Mouse (Mus musculus): ENCODE measurements at regions not wholly inside any gene's neighbourhood (a gene's known extent, or its start where the extent isn't known, plus 50 kb on each side); places are given as distances from the start of the nearest gene placed in this dataset.
A peak's percentile ranks its signal among the peaks of the same experiment; 100 is the strongest.

DNA sequence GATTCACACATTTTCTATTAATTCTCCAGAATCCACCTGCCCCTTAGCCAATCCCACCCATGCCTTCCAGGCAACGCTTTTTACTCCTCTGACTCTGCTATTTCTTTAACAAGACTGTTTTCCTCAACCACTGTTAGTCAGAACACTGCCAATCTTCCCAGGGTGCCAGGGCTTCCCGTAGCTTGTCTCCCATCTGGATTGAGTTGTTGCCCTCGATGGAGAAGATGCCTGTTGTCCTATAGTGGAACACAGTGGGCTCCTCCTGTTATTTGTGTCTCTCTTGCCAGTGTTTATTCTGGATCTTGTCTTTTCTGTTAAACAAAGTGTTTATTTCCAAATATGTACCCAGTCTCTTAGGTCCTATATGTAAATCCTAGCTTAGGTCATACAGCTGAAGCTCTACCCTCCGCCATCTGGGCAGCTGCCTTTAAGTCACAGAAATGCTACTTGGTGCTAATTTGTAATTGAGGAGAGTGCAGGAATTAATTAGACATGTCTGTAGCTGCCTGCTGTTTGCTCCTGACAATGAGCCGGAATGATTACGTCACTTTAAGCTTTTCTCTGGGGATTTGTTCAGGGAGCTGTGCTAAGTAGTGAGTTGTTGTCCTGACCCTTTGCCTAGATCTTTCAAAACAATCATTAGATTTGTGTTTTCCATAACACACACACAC, 115.3 kb upstream of the Xpo1 start:
- intact Hi-C loops (cut with DNase I): no loop called here

GRCm38 (mm10) chr11:23141100-23141837, 114.6 kb upstream of the Xpo1 start:
- TF ChIP-seq CTCF (IDR thresholded peaks at IDR 0.05): no peak
- intact Hi-C loops (cut with DNase I): no loop called here
- Histone ChIP-seq H3K4me3 (no peak overlapping the region), H3K27ac (no peak overlapping the region)
- DNase-seq (ENCODE audit: extremely low spot score in 1 of 2, low spot score in 2 of 2): no peak

More for the DNA sequence above, 115.3 kb upstream of the Xpo1 start:
- no peak overlapping the region for H3K4me3 ChIP-seq
- no peak overlapping the region for H3K27ac ChIP-seq
- TF ChIP-seq CTCF (IDR thresholded peaks at IDR 0.05): no peak
- DNase-seq (ENCODE audit: extremely low spot score in 1 of 2, low spot score in 2 of 2): no peak

- Histone ChIP-seq H3K27ac (no peak overlapping the region), H3K4me3 (no peak overlapping the region)
- no peak for TF ChIP-seq CTCF (IDR thresholded peaks at IDR 0.05)
- no peak for DNase-seq (ENCODE audit: extremely low spot score in 1 of 2, low spot score in 2 of 2)
- intact Hi-C loops (cut with DNase I): loop anchor here (2.0 to 5.0 kb wide), 2 partner anchors 109 to 125 kb away; partner anchors contain the start of gene Xpo1
Observed at GRCm38 (mm10) chr11:23148048-23148596, 107.7 kb upstream of the Xpo1 start.

DNA sequence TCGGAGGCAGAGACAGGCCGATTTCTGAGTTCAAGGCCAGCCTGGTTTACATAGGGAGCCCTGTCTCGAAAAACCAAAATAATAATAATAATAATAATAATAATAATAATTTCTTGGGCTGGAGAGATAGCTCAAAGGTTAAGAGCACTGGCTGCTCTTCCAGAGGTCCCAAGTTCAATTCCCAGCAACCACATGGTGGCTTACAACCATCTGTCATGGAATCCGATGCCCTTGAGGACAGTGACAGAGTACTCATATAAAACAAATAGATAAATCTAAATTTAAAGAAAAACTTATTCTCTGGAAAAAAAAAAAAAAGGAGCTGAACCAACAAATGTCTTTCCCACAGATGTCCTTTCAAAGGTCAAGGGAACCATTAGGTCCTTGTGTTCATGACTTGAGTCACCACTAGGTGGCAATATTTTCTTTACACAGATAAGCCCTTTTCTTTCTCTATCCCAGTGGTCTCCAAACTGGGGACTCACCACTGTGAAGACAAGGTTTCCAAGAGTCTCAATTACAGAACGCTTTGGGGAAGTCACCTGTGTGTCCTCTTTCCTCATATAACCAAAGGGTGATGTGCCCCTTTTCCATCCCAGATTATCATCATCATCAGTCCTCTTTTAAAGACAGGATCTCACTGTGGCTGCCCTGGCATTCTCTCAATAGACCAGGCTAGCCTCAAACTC, 106.1 kb upstream of the Xpo1 start:
- peak; percentile 76 for TF ChIP-seq CTCF (IDR thresholded peaks at IDR 0.05)
- no peak for DNase-seq (ENCODE audit: extremely low spot score in 1 of 2, low spot score in 2 of 2)
- intact Hi-C loops (cut with DNase I): loop anchor here (2.0 to 5.0 kb wide), 2 partner anchors 108 to 123 kb away; partner anchors contain the start of gene Xpo1
- Histone ChIP-seq H3K4me3 (no peak overlapping the region), H3K27ac (no peak overlapping the region)

DNA sequence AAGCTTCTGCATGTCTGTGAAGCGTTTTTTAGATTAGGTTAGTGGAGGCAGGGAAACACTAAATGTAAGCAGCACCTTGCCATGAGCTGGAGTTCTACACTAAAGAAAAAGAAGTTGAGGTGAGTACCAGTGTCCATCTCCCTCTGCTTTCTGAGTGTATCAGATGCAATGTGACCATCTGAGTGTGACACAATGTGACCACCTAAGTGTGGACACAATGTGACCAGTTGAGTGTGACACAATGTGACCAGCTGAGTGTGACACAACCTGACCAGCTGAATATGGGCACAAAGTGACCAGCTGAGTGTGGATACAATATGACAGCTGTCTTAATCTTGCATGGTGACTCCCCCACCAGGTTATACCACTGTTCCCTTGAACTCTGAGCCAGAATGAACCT, 101.0 kb upstream of the Xpo1 start:
- H3K4me3 ChIP-seq: no peak overlapping the region
- intact Hi-C loops (cut with DNase I): no loop called here
- no peak for DNase-seq (ENCODE audit: extremely low spot score in 1 of 2, low spot score in 2 of 2)
- TF ChIP-seq CTCF (IDR thresholded peaks at IDR 0.05): no peak
- H3K27ac ChIP-seq: no peak overlapping the region

DNA sequence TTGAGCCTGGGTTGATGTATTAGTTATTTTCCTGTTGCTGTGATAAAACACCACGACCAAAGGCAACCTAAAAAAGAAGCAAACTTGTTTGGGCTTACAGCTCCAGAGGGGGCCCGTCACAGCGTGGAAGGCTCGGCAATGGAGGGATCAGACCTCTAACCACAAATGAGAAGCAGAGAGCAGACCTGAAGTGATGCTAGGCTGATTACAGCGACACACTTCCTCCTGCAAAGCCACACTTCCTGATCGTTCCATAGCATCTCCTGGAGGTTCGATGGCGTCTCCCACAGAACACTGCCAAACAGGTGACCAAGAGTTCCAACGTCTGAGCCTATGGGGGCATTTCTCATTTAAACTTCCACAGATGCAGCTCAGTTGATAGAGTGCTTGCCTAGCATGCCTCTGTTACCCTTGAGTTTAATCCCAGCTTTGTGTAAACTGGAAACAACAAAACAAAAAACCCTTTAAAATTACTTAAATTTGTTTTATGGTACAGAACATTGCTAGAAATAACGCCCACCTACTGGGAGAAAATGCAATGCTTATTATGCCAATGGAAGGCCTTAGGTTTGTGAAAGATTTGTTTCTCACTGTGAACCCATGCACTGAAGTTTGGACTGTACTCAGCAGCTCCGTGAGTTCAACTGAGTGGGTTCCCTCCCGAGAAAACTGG, 87.2 kb upstream of the Xpo1 start:
- intact Hi-C loops (cut with DNase I): no loop called here
- no peak overlapping the region for H3K27ac ChIP-seq
- TF ChIP-seq CTCF (IDR thresholded peaks at IDR 0.05): no peak
- DNase-seq (ENCODE audit: extremely low spot score in 1 of 2, low spot score in 2 of 2): no peak
- H3K4me3 ChIP-seq: no peak overlapping the region

DNA sequence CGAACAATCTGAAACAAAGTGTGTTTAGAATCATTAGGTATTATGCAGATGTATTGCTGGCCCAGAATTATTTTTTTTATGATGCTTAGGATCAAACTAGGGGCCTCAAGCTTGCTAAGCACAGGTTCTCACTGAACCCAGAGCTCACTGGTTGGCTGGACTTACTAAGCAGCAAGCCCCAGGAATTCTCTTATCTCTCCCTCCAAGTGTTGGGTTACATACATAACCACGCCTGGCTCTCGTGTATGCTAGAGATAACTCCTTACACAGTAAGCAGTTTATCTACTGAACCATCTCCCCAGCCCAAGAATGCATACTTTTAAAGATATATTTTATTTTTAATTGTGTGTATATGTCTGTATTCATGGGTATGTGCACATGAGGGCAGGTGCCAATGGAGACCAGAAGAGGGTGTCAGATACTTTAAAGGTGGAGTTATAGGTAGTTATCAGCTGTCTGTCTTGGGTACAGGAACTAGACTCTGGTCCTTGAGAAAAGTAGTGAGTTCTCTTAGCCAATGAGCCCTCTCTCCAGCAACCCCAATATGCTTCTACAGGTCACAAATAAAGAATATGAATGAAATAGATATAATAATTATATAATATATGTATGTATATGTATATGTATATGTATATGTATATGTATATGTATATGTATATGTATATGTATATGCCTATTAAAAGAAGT, 86.0 kb upstream of the Xpo1 start:
- DNase-seq (ENCODE audit: extremely low spot score in 1 of 2, low spot score in 2 of 2): no peak
- intact Hi-C loops (cut with DNase I): no loop called here
- no peak for TF ChIP-seq CTCF (IDR thresholded peaks at IDR 0.05)
- Histone ChIP-seq H3K4me3 (no peak overlapping the region), H3K27ac (no peak overlapping the region)

GRCm38 (mm10) chr11:23170813-23171212, 85.0 kb upstream of the Xpo1 start:
- no peak overlapping the region for H3K4me3 ChIP-seq
- no peak overlapping the region for H3K27ac ChIP-seq
- intact Hi-C loops (cut with DNase I): no loop called here
- no peak for DNase-seq (ENCODE audit: extremely low spot score in 1 of 2, low spot score in 2 of 2)
- TF ChIP-seq CTCF (IDR thresholded peaks at IDR 0.05): no peak

- H3K4me3 ChIP-seq: no peak overlapping the region
- no peak for TF ChIP-seq CTCF (IDR thresholded peaks at IDR 0.05)
- DNase-seq (ENCODE audit: extremely low spot score in 1 of 2, low spot score in 2 of 2): no peak
- intact Hi-C loops (cut with DNase I): no loop called here
- H3K27ac ChIP-seq: no peak overlapping the region
Observed at GRCm38 (mm10) chr11:23171760-23172159, 84.1 kb upstream of the Xpo1 start.

DNA sequence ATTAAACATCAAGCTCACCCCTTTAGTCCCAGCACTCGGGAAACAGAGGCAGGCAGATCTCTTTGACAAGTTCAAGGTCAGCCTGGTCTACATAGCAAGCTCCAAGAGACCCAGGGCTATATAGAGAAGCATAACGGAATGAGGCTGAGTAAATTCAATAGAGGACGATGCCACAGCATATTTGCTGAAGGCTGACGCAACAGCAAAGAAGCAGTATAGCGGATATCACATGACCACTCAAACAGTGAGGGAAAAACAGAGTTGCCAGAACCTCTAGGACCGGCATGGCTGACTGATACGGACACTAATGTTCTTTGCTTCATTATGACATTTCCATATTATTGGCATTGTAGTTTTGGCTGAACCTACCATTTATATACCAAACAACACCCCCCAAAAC, 74.2 kb upstream of the Xpo1 start:
- H3K4me3 ChIP-seq: no peak overlapping the region
- TF ChIP-seq CTCF (IDR thresholded peaks at IDR 0.05): no peak
- no peak for DNase-seq (ENCODE audit: extremely low spot score in 1 of 2, low spot score in 2 of 2)
- intact Hi-C loops (cut with DNase I): no loop called here
- no peak overlapping the region for H3K27ac ChIP-seq

DNA sequence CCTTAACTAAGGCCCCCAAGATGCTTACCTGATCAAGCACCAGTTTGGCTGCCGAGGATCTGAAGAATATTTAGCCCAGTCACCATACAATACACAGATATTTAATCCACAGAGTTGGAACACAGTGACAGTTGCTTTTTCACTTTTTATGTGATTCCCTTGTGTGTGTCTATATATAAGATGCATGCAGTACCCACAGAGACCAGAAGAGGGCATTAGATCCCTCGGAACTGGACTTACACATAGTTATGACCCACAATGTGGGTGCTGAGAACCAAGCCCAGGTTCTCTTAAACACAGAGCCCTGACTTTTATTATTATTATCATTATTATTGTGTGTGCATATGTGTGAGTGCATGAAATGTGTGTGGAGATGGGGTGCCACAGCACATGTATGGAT, 70.6 kb upstream of the Xpo1 start:
- no peak overlapping the region for H3K4me3 ChIP-seq
- intact Hi-C loops (cut with DNase I): no loop called here
- TF ChIP-seq CTCF (IDR thresholded peaks at IDR 0.05): peak; percentile 11
- DNase-seq (ENCODE audit: extremely low spot score in 1 of 2, low spot score in 2 of 2): no peak
- H3K27ac ChIP-seq: no peak overlapping the region
